Mouse (Mus musculus) frontal cortex, postnatal 10 days (tissue): ENCODE data around the gene Ints1.

Experiments used
- DNase-seq, 2 experiments: peaks; one replicate each; pipeline ENCODE4 v3.0.0; 2022; ENCODE audit warnings: low spot score in 2 of 2, mixed read lengths in 1 of 2

Ints1 gene

DNA sequence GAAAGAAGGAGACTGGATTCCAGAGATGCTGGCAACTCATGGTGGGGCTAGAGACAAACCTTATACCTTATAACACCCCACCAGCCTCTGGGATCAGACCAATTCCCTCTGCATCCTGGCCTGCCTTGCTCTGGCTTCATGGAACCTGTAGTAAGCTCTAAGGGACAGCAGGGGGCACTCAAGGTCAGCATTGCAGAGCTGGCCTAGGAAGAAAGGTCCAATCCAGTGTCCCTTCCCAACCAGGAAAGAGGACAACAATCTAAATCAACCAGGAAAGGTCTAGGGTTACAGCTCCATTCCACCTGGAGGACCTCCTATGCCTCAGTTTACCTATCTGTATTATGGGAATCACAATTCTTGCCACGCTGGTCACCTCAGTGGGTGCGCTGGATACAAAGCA lies 57.8 kb downstream of the Ints1 start:
- peak in 1 of 2 experiments; percentile 35 for DNase-seq

DNA sequence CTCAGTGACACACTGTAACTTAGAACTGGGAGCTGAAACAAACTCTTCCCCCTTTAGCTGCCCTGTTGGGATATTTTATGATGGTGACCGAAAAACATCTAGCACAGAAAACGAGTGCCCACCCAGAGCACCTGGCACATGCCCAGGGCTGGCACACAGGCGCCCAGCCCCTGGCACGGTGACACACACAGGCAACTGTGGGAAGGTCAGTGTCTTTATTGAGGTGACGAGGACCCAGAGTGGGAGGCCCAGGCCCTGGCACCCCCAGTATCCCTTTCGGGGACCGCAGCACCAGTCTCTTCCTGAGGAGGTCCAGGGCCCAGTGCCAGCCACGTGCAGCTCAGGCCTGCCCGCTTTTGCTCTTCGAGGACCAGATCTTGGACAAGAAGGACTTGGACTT lies 69.0 kb downstream of the Ints1 start:
- DNase-seq, result no peak

DNA sequence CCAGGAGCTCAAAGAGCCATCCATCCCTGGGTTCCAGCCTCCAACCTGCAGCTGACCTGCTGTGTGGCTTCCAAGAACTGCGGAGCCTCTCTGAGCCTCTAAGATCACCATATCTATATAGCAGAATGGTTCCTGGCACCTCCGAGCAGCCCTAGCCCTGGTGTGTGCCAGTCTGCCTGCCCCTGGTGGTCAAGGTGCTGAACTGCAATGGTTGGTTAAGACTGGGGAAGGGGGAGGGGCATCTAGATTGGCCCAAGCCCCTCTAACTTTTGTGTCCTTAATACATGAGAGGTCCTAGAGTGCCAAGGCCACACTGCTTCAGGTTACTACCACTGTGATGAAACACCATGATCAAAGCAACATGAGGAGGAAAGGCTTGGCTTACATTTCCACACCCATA lies 72.6 kb downstream of the Ints1 start:
- no peak for DNase-seq

DNA sequence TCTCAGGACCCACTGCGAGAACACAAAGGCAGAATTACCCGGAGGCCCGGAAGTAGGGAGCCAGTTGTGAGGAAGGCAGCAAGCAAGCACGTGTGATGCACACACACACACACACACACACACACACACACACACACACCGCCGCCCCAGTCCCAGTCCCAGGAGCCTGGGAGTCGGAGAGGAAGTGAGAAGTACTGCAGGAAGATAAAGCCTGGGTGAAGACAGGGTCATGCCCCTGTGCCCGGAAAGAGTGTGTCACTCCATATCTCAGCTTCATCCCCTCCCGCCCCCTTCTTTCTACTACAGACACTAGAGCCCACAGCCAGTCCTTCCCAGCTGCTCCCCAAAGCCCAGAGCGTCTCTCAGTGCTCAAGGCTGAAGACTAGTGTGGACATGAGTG lies 73.2 kb downstream of the Ints1 start:
- no peak for DNase-seq
